Mouse (Mus musculus) lung, postnatal 0 days (tissue): ENCODE data around the gene Igsf11. TPM values are rescaled to one million over a fixed set of nuclear protein-coding genes. Genes with fewer than 3 reads are reported as not detected.

Experiments
- ATAC-seq: fragments of 200-750 bp; cut with Nextera tagmentation; 2 replicates; pipeline ENCODE4 v1.8.0; 2017; ENCODE audit warnings: moderate library complexity
- DNase-seq: peaks from one replicate; pipeline ENCODE4 v3.0.0-alpha.2; 2016; ENCODE audit warnings: low spot score
- H3K27ac ChIP-seq: fragments of 300-500 bp; sonication (generic); 2 replicates; pipeline ENCODE4 v1.5.1; 2014; ENCODE audit warnings: antibody characterized with exemption, mild to moderate bottlenecking, low read length, mixed read lengths
- H3K27me3 ChIP-seq: fragments of 300-500 bp; sonication (generic); replicated peaks from 2 replicates; pipeline ENCODE4 v1.6.1; 2014; ENCODE audit warnings: low read length, mixed read lengths; ENCODE audit not compliant: insufficient read depth
- H3K36me3 ChIP-seq: fragments of 300-500 bp; sonication (generic); 2 replicates; pipeline ENCODE4 v1.6.1; 2014; ENCODE audit warnings: low read length, mixed read lengths; ENCODE audit not compliant: insufficient read depth
- H3K4me1 ChIP-seq: fragments of 300-500 bp; sonication (generic); 2 replicates; pipeline ENCODE4 v1.6.1; 2014; ENCODE audit warnings: antibody characterized with exemption, low read depth, low read length, mixed read lengths; ENCODE audit not compliant: insufficient read depth
- H3K4me2 ChIP-seq: fragments of 300-500 bp; sonication (generic); replicated peaks from 2 replicates; pipeline ENCODE4 v1.6.1; 2014; ENCODE audit warnings: low read depth, mild to moderate bottlenecking, low read length, moderate library complexity, mixed read lengths
- H3K4me3 ChIP-seq: fragments of 300-500 bp; sonication (generic); 2 replicates; pipeline ENCODE4 v1.5.1; 2014; ENCODE audit warnings: low read depth, low read length
- H3K9ac ChIP-seq: fragments of 300-500 bp; sonication (generic); replicated peaks from 2 replicates; pipeline ENCODE4 v1.6.1; 2014; ENCODE audit warnings: low read depth, mild to moderate bottlenecking
- H3K9me3 ChIP-seq: fragments of 300-500 bp; sonication (generic); 2 replicates; pipeline ENCODE4 v1.6.1; 2016; ENCODE audit warnings: low read length, mixed read lengths
- CTCF ChIP-seq: IDR thresholded peaks from 2 replicates; pipeline ENCODE4 v1.5.1; 2016; ENCODE audit warnings: antibody characterized with exemption, mild to moderate bottlenecking
- EP300 ChIP-seq: IDR thresholded peaks from 2 replicates; pipeline ENCODE4 v1.6.1; 2016; ENCODE audit warnings: antibody characterized with exemption, mild to moderate bottlenecking, control low read depth
- WGBS: fragments of 180-500 bp; shearing (Covaris S2); extraction: QIAGEN DNeasy Blood & Tissue Kit; methylation state at CpG from one replicate; pipeline ENCODE4 v1.1.7; 2014; 5-methylcytosine and 5-hydroxymethylcytosine counted together
- polyA plus RNA-seq: library from polyadenylated mRNA; unstranded; fragments of >200 nt; fragmentation: Nextera tagmentation; extraction: Ambion mirVana; gene quantifications from 2 replicates; pipeline ENCODE4 v1.2.1, GENCODE M21; 2015

Gene Igsf11
- 0.27 and 0.35 TPM in 2 replicates for polyA plus RNA-seq

DNA sequence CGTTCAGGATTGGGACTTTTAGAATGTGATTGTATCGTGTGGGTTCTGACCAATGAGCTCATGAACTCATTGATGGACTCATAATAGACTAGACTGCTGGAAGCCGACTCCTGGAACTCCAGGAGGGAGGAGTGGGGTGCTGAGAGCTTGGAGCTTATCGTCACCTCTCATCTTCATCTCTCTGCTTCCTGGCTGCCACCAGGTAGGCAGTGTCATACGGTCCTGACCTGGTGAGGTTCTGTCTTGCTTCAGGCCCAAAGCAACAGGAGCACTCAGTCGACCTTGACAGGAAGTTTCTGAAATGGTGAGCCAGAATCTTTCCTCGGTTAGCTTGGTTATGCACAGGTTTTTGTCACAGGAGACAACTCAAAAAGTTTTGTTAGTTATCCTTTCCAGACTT lies at the start of gene Igsf11:
TSS of gene Igsf11 (plus strand) at position 301 of the 400 bp plus-strand sequence.
- Histone ChIP-seq H3K9me3 (no peaks in the 10 kb centered on the region), H3K9ac (no peak within 1 kb of the TSS), H3K36me3 (no peaks in the 10 kb centered on the region), H3K4me2 (no peak within 1 kb of the TSS), H3K27me3 (no peaks in the 10 kb centered on the region), H3K4me3 (no peak within 1 kb of the TSS), H3K27ac (no peak within 1 kb of the TSS), H3K4me1 (no peaks in the 10 kb centered on the region)
- 79% methylated on average over 7 of the region's 7 CpGs for WGBS
- no peak for ATAC-seq
- no peak for TF ChIP-seq EP300
- TF ChIP-seq CTCF, result no peak
- no peak for DNase-seq

DNA sequence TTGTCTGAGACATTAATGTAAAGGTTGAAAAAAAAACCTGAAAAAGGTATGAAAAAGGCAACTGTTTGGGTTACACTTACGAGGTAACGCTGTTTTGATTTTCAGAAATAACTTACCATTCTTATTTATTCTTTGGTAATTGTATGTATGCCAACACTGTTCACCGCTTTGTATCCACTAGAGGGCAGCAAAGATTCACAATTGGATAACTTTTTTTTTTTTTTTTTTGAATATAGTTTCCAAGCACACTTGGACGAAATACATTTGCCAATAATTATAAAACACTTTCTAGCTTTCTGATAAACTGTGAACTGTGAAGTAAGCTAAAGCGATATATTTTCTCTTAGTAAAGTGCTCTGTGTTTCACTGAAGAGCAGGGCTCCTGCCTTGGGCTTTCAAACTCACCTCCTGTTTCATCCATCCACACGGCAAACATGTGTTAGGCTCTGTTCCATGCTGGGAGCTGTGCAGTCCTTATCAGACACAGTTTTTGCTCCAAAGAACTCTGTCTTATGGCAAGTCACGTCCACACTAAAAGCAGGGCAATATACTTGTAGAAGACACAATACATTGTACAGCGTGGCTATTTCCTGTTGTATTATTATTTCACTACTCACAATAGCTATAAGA lies 34.2 kb upstream of the Igsf11 start:
- Histone ChIP-seq H3K27me3 (no peaks in the 10 kb centered on the region), H3K4me3 (no peak overlapping the region), H3K4me1 (no peaks in the 10 kb centered on the region), H3K27ac (no peak overlapping the region), H3K4me2 (no peak overlapping the region), H3K9ac (no peak overlapping the region), H3K36me3 (no peaks in the 10 kb centered on the region), H3K9me3 (no peaks in the 10 kb centered on the region)
- 20% methylated on average over 8 of the region's 8 CpGs for WGBS
- no peak for ATAC-seq
- peak; percentile 72 for TF ChIP-seq CTCF
- TF ChIP-seq EP300, result peak; percentile 33; the same call in 1 of the 2 replicates
- peak; percentile 75 for DNase-seq

- no peaks in the 10 kb centered on the region for H3K4me1 ChIP-seq
- ATAC-seq (no peak), DNase-seq (no peak)
- no peak overlapping the region for H3K27ac ChIP-seq
- no peaks in the 10 kb centered on the region for H3K27me3 ChIP-seq
- no peak overlapping the region for H3K4me2 ChIP-seq
- TF ChIP-seq EP300 (no peak), CTCF (no peak)
- no peaks in the 10 kb centered on the region for H3K36me3 ChIP-seq
- H3K9ac ChIP-seq, result no peak overlapping the region
- WGBS, result 69% methylated on average over 6 of the region's 6 CpGs
- H3K9me3 ChIP-seq, result no peaks in the 10 kb centered on the region
- H3K4me3 ChIP-seq, result no peak overlapping the region
These were observed 31.9 kb upstream of the Igsf11 start for GRCm38 (mm10) chr16:38860548-38860947.

DNA sequence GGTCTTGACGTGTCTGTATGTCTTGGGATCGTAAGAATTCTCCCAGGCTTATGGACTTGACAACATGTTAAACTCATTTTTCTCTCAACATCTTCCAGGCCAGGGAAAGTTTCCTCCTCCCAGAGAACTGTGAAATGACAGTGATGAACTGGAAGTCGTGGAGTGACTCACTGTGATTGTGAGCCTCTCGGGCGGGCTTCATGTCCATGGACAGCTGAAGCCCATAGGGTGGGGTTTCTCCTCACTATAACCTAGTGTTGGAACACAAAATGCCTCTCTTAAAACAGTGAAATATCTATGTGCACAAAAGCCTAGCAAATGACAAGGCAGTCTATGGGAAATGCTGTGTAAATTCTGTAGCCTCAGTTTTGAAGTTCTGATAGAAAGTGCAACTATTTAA lies 28.1 kb upstream of the Igsf11 start:
- WGBS, result 53% methylated on average over 5 of the region's 5 CpGs

GRCm38 (mm10) chr16:38873231-38873630 lies 19.2 kb upstream of the Igsf11 start:
- Histone ChIP-seq H3K4me1 (no peaks in the 10 kb centered on the region), H3K4me2 (no peak overlapping the region), H3K4me3 (no peak overlapping the region), H3K27me3 (no peaks in the 10 kb centered on the region), H3K9me3 (no peaks in the 10 kb centered on the region), H3K36me3 (no peaks in the 10 kb centered on the region), H3K27ac (no peak overlapping the region), H3K9ac (no peak overlapping the region)
- WGBS, result 42% methylated on average over 4 of the region's 4 CpGs
- ATAC-seq (no peak), DNase-seq (no peak)
- TF ChIP-seq EP300 (no peak), CTCF (no peak)

More for the DNA sequence above, 28.1 kb upstream of the Igsf11 start:
- no peaks in the 10 kb centered on the region for H3K4me1 ChIP-seq
- H3K27ac ChIP-seq, result no peak overlapping the region
- no peaks in the 10 kb centered on the region for H3K36me3 ChIP-seq
- no peak overlapping the region for H3K9ac ChIP-seq
- no peak for DNase-seq
- ATAC-seq, result no peak
- no peak overlapping the region for H3K4me3 ChIP-seq
- no peak for TF ChIP-seq EP300
- no peak for TF ChIP-seq CTCF
- no peaks in the 10 kb centered on the region for H3K9me3 ChIP-seq
- H3K27me3 ChIP-seq, result no peaks in the 10 kb centered on the region
- no peak overlapping the region for H3K4me2 ChIP-seq

- H3K4me2 ChIP-seq, result no peak overlapping the region
- no peak overlapping the region for H3K27ac ChIP-seq
- H3K27me3 ChIP-seq, result no peaks in the 10 kb centered on the region
- 30% methylated on average over 4 of the region's 4 CpGs for WGBS
- H3K9ac ChIP-seq, result no peak overlapping the region
- no peaks in the 10 kb centered on the region for H3K9me3 ChIP-seq
- no peak for TF ChIP-seq CTCF
- TF ChIP-seq EP300, result no peak
- H3K4me1 ChIP-seq, result no peaks in the 10 kb centered on the region
- no peaks in the 10 kb centered on the region for H3K36me3 ChIP-seq
- no peak overlapping the region for H3K4me3 ChIP-seq
- DNase-seq, result no peak
- ATAC-seq, result no peak
These were observed 18.0 kb upstream of the Igsf11 start for GRCm38 (mm10) chr16:38874481-38874880.
